Mouse (Mus musculus): ENCODE measurements around the gene Gm37419. TPM values are rescaled to one million over a fixed set of nuclear protein-coding genes. Genes with fewer than 3 reads are reported as not detected.

Gm37419 gene
- polyA plus RNA-seq (2012; rRNA removed; ENCODE audit: low replicate concordance) = not detected in 2 replicates

GRCm38 (mm10) chr16:23988466-23989208, at the start of gene Gm37419, which contains the start of gene Bcl6:
Gene Gm37419 (plus strand): TSS chr16:23988482.
Gene Bcl6 (minus strand): TSS chr16:23988852.

Other genes with a start within 250 kb of the Gm37419 start
- not detected in 2 replicates for gene Sst, start 97.5 kb upstream of the Gm37419 start, polyA plus RNA-seq (2012; rRNA removed; ENCODE audit: low replicate concordance)
- gene Rtp2, start 56.1 kb upstream of the Gm37419 start, polyA plus RNA-seq (2012; rRNA removed; ENCODE audit: low replicate concordance) = not detected in 2 replicates
- gene Bcl6, start 370 bp downstream of the Gm37419 start, polyA plus RNA-seq (2012; rRNA removed; ENCODE audit: low replicate concordance) = 17.9 and 110 TPM in 2 replicates